Mouse (Mus musculus): ENCODE results near the gene Gpr37l1.
"Not testable (repeated sequence)": the region's sequence is repeated elsewhere in the genome, so short reads cannot be mapped to it uniquely, and the experiment has no call there.

Gpr37l1 gene

GRCm38 (mm10) chr1:135111271-135111670 is 56.2 kb downstream of the Gpr37l1 start:
- DNase-seq: not testable (repeated sequence)

Data from cerebellum, postnatal 10 days (tissue).